Mouse (Mus musculus) common myeloid progenitor, adult 5-6 weeks (primary cell): Measurements from ENCODE around the gene Traf3ip1. TPM values are rescaled to one million over a fixed set of nuclear protein-coding genes. Genes with fewer than 3 reads are reported as not detected.

Experiments used
- ATAC-seq: replicated peaks from 2 replicates; pipeline ENCODE4 v1.8.0; 2016; ENCODE audit warnings: low read depth, mild to moderate bottlenecking, moderate TSS enrichment, inconsistent platforms; ENCODE audit not compliant: poor library complexity, severe bottlenecking
- total RNA-seq: library from RNA; stranded (forward); fragments of 200-1000, 187-1606 nt; gene quantifications from 2 replicates; pipeline ENCODE4 v1.2.3, GENCODE M21; 2017

The Traf3ip1 gene
- total RNA-seq, 1 experiment from 2014 or later, result 5.2 TPM

GRCm38 (mm10) chr1:91572458-91572857, 78.0 kb downstream of the Traf3ip1 start:
- ATAC-seq, result no peak

- peak; percentile 73 for ATAC-seq
These were observed 79.8 kb downstream of the Traf3ip1 start for GRCm38 (mm10) chr1:91574208-91574607.

- ATAC-seq, result no peak
These were observed 83.6 kb downstream of the Traf3ip1 start for GRCm38 (mm10) chr1:91577883-91578517.

Other genes starting within 250 kb of the Traf3ip1 start
- 35.2 and 44.8 TPM in 2 replicates for gene Ube2f, start 244.3 kb upstream of the Traf3ip1 start, total RNA-seq
- 19.9 and 23.2 TPM in 2 replicates for gene Scly, start 196.3 kb upstream of the Traf3ip1 start, total RNA-seq
- gene Espnl, start 172.6 kb upstream of the Traf3ip1 start, total RNA-seq, result 0.14 TPM in 1 of 2 replicates, not detected in the other
- gene Klhl30, start 143.6 kb upstream of the Traf3ip1 start, total RNA-seq, result 0.05 TPM in 1 of 2 replicates, not detected in the other
- 0.58 and 0.73 TPM in 2 replicates for gene Erfe, start 128.2 kb upstream of the Traf3ip1 start, total RNA-seq
- 123 and 126 TPM in 2 replicates for gene Ilkap, start 95.8 kb upstream of the Traf3ip1 start, total RNA-seq
- 22.9 and 31.3 TPM in 2 replicates for gene Hes6, start 80.6 kb upstream of the Traf3ip1 start, total RNA-seq
- 5.3 and 6.4 TPM in 2 replicates for gene Per2, start 35.3 kb upstream of the Traf3ip1 start, total RNA-seq
- gene Asb1, start 45.9 kb downstream of the Traf3ip1 start, total RNA-seq, result 14.7 and 15.2 TPM in 2 replicates